Mouse (Mus musculus) brain, embryonic 14.5 days (tissue): Measurements from ENCODE around the gene Tnfaip8l2.
"Not testable (repeated sequence)": the region's sequence is repeated elsewhere in the genome, so short reads cannot be mapped to it uniquely, and the experiment has no call there.

ENCODE experiments used
- CTCF ChIP-seq: fragments of 200-500 bp; IDR thresholded peaks from 2 replicates; pipeline ENCODE4 v1.5.1; 2012; ENCODE audit warnings: inconsistent platforms, mild to moderate bottlenecking, moderate library complexity, borderline replicate concordance; ENCODE audit not compliant: insufficient read depth, insufficient read length; ENCODE audit errors: extremely low read depth
- POLR2A ChIP-seq: fragments of 200-500 bp; IDR thresholded peaks from 2 replicates; pipeline ENCODE4 v1.6.1; 2012; ENCODE audit warnings: mild to moderate bottlenecking, inconsistent platforms, borderline replicate concordance; ENCODE audit not compliant: poor library complexity, insufficient read depth, insufficient read length, severe bottlenecking; ENCODE audit errors: extremely low read depth

GRCm38 (mm10) chr3:95132389-95132788 lies 9.8 kb downstream of the Tnfaip8l2 start:
- TF ChIP-seq POLR2A, CTCF: not testable (repeated sequence)
